Mouse (Mus musculus) c-Kit-positive CD71-positive TER-119-negative erythroid progenitor cells, embryonic 14.5 days (primary cell): Measurements from ENCODE around the gene Adar.

ENCODE experiments used
- DNase-seq: peaks from one replicate; pipeline ENCODE4 v3.0.0-alpha.2; 2013; ENCODE audit warnings: low read depth

Gene Adar

GRCm38 (mm10) chr3:89730350-89731331 lies 15.8 kb downstream of the Adar start:
- DNase-seq = peak; percentile 86

DNA sequence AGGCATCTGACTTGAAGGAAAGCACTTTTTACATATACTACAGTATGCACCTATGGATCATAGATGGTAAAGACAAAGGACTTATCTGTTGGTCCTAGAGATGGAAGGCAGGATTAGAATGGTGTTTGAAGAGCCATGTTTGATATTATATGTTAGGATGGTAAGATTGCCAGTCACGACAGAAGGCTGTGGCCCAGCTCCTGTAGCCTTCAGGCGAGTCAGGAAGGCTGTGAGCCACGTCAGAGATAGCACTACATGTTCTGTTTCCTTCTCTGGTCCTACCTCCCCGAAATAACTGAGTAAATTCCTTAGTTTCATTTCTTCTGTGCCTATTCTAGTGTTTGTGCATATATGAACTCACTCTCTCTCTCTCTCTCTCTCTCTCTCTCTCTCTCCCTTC lies 17.3 kb downstream of the Adar start:
- DNase-seq = no peak

DNA sequence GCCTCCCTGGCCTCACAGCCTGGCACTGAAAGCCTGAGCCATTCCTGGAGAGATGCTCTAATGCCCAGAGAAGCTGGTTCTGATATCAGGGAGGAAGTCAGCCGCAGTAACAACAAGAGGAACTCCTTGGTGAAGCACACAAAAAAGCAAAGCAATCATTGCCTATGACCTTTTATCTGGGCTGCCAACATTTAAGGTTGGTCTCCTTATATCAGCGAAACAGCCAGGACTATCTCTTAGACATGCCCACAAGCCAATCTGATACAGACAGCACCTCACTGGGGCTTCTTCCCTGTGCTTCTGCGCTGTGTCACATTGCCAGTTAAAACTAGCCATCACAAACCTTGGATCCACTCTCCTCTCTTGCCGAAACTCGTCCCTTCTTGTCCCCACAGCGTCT lies 23.7 kb downstream of the Adar start:
- DNase-seq = no peak

DNA sequence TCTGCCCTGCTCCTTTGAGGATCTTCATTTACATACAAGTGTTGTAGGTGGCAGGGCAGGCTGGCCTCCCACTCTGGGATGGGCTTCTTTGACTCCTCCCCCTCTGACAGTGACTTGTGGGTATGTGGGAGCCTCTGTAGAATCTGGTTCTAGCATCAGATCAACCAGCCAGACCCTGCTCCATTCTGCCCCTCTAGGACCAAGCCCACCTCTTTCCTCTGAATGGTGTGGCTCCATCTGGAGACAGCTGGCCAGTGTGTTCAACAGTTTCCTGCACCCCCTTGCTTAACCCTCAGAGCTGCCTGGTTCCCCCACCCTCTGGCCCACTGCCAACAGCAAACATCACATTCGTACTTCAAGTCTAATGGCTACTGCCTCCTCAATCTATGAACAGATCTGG lies 37.5 kb downstream of the Adar start:
- no peak for DNase-seq

DNA sequence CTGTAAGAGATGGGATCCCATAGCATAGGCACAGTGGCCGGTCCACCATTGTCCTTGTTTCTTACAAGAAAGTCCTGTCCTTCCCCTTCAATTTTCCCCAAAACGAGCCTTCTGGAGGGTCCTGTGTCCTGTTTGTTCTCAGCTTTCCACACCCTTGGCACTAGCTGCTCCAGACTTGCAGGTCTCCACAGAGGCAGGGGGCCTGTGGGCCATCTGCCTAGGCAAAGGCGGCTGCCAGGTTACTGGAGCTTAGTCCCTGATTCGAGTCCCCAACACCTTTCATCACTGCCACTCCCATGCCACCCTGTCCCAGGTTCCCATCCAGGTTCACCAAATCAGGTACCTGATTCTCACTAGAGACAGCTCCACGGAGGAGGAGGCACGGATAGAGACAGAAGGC lies 40.5 kb downstream of the Adar start:
- DNase-seq = no peak

DNA sequence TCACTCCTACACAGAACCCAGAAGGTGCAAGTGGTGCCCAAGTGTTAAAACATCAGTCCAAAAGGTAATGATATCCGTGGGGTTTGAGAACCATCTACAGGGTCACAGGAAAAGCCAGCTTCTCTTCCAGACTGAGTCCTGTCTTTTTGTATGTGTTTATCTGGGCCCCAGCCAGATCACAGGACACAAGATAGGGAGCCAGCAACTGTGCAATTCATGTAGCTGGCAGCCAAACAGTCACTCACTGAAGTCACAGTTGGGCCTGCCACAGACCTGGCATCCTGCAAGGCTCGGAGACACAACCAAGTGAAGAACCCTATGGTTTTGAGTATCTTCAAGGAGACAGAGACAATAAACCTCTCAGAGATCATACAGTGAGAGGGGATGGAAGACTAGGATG lies 43.0 kb downstream of the Adar start:
- no peak for DNase-seq

DNA sequence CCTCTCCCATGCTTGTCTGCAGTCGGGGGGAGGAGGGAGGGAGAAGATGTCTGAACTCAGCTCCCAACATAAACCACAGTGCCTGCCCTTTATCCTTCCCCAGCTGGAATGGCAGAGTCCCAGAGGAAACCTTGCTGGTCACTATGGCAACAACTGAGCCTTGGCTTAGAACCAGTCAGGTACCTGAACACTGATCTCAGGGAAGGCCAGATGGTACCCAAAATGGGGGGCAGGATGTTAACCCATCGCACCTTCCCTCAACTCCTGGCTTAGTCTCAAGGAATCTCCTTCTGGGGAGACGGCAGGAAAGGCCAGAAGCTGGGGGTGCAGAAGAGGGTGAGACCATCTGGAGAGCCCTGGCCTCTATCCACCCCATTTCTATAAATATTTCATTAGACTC lies 45.0 kb downstream of the Adar start:
- no peak for DNase-seq

DNA sequence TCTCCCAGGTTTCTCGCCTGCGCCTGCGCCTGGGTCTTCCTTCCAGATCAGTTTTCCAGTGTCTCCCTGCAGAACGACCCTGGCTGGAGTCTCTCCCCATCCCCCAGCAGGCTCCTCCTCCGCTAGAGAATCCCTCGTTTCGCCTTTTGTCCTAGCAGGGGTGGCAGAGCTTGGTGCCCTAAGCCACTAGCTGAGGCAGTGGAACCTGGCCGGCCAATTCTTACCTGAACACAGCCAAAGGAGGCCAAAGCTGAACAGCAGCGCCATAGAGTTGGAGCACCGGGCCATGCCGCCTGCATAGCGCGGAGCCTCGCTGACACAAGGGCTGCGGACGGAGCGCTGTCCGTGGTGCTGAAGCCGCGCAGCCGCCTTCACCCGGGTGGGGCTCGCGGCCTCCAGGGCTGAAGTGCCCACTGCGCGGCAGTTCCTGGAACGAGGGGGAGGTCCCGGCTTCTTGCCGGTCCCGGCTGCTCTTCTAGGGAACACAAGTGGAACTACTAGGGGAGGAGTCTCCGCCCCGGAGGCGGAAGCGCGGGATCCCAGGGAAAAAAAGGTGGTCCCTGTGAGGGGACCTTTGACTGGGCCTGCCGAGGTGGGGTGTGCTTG lies 49.4 kb downstream of the Adar start, which contains the start of gene Chrnb2:
Chrnb2 (minus strand) TSS at position 514 of the 606 bp plus-strand sequence.
- peak; percentile 58 for DNase-seq

GRCm38 (mm10) chr3:89769584-89769983 lies 54.8 kb downstream of the Adar start:
- no peak for DNase-seq

DNA sequence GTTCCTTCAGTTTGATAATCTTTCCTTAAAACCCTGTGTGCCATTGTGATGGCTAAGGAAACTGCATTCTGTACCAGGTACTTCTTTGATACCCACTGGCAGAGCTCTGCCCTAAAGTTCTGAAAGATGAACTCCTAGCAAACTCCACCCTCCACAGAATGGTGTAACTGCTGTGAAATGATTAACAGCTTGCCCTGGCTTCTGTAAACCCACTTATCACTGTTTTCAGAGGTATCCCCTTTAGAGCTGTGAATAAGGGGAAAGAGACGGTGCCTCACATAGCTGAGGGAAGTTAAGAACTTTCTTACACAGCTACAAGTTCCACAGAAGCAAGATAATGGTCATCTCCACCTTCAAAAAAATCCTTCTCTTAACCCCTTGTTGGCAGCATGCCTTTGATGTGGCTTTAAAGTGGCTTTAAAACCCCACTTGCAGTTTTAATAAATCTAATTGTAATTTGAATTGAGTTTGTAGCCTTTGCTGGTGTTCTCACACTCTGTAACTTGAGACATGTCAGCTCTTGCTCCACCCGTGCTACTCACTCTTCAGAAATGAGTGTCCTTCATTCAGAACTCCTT lies 55.7 kb downstream of the Adar start:
- DNase-seq = no peak

DNA sequence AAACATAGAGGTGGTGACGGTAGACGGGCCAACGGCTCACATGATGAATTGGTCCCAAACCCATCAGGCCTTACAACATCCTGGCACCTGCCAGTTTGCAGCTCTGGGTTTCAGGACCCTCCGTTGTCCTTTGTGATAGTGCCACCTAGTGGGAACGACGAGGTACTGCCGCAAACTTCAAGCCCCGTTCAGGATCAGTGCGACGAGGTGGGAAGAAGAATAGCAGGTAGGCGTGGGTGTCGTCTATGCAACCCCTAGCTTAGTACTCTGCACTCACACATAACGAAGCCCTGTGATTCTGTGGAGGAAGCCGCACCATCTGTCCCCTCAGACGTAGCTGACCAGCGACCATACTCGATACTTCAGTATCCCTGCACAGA lies 57.8 kb downstream of the Adar start:
- peak; percentile 81 for DNase-seq

GRCm38 (mm10) chr3:89772968-89773709 lies 58.3 kb downstream of the Adar start, which contains the start of gene Ube2q1:
Gene Ube2q1, plus strand, starts transcription at chr3:89773616.
- DNase-seq = peak; percentile 57

DNA sequence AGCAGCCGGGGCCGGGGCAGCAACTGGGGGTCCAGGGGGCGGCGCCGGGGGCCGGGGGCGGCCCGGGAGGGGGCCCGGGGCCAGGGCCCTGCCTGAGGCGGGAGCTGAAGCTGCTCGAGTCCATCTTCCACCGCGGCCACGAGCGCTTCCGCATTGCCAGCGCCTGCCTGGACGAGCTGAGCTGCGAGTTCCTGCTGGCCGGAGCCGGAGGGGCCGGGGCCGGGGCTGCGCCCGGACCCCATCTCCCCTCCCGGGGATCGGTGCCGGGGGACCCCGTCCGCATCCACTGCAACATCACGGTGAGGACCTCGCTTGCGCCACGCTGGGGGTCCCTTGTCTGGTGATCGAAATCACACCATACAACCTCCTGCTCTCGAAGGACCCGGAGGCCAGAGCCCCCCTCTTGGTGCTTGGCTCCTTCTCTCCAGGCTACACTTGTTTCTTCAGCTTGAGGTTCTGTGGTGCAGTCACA lies 59.0 kb downstream of the Adar start:
- DNase-seq = no peak

- DNase-seq = no peak
Measured at GRCm38 (mm10) chr3:89774236-89774960, 59.6 kb downstream of the Adar start.

- DNase-seq = no peak
Measured at GRCm38 (mm10) chr3:89776001-89776400, 61.2 kb downstream of the Adar start.

DNA sequence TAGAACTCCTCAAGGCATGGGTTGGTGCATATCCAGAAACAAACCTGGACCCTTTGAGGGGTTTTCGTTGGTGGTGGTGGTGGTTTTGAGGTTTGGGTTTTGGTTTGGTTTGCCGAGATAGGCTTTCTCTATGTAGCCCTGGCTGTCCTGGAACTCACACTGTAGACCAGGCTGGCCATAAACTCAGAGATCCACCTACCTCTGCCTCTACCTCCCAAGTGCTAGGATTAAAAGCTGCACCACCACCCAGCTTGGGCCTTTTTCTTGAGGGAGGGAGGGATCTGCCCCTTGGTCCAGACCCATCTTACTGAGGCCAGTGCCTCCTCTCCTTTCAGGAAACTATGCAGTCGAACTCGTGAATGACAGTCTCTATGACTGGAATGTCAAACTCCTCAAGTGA lies 65.3 kb downstream of the Adar start:
- no peak for DNase-seq

- DNase-seq = no peak
Measured at GRCm38 (mm10) chr3:89781640-89782039, 66.8 kb downstream of the Adar start.

GRCm38 (mm10) chr3:89784991-89785753 lies 70.3 kb downstream of the Adar start:
- DNase-seq = no peak

- DNase-seq = no peak
Measured at GRCm38 (mm10) chr3:89786275-89786674, 71.5 kb downstream of the Adar start.

GRCm38 (mm10) chr3:89788680-89789352 lies 74.0 kb downstream of the Adar start:
- DNase-seq = no peak
